In genomic region chr16:57733139-57733538, GRCm38 (mm10) we compare ENCODE assay signal across 13 mouse cellular contexts. TPM values are rescaled to one million over a fixed set of nuclear protein-coding genes. Genes with fewer than 3 reads are reported as not detected.
"Had no signal": no experiment of that assay in that cellular context is flagged by ENCODE, and none has a peak within 500 bp of the region (broad histone marks: within the 10 kb centered on the region; RNA-seq: fewer than 3 reads in every experiment).

No protein-coding gene starts in this region.

- H3K4me3 ChIP-seq: layer of hippocampus, adult 2 months; midbrain, embryonic 10.5 days; midbrain, embryonic 15.5 days had no signal

- DNase-seq: kidney, adult 9 months; kidney, postnatal 10 days; kidney, postnatal 4 days; lung, embryonic 14.5 days; lung, postnatal 10 days; lung, postnatal 4 days had no signal

- H3K9me3 ChIP-seq: midbrain, embryonic 10.5 days; midbrain, embryonic 15.5 days had no signal

- H3K27ac ChIP-seq: layer of hippocampus, adult 2 months; midbrain, embryonic 10.5 days; midbrain, embryonic 15.5 days; stomach, postnatal 0 days had no signal

- H3K27me3 ChIP-seq: midbrain, embryonic 15.5 days had no signal

- H3K4me2 ChIP-seq: liver, embryonic 11.5 days; lung, embryonic 14.5 days; midbrain, embryonic 15.5 days had no signal

- H3K4me1 ChIP-seq: midbrain, embryonic 10.5 days; midbrain, embryonic 15.5 days had no signal

- H3K36me3 ChIP-seq: midbrain, embryonic 10.5 days; midbrain, embryonic 15.5 days had no signal

- H3K9ac ChIP-seq: lung, embryonic 14.5 days; midbrain, embryonic 15.5 days had no signal

- ATAC-seq: intestine, postnatal 0 days; midbrain, embryonic 15.5 days had no signal

RNA-seq across cellular contexts. Expression of gene Col8a1, which starts 21.4 kb away (rescaled TPM):
- total RNA-seq: megakaryocyte, adult 5-6 weeks had no signal
